Mouse (Mus musculus) myocyte (in vitro differentiated cells): ENCODE data around the gene Cym.

ENCODE experiments used
- POLR2A ChIP-seq: IDR thresholded peaks from one replicate; pipeline ENCODE4 v1.6.1; 2011; ENCODE audit warnings: low read depth, mild to moderate bottlenecking, control low read depth, moderate library complexity; ENCODE audit not compliant: insufficient read length
- USF1 ChIP-seq: IDR thresholded peaks from one replicate; pipeline ENCODE4 v1.6.1; 2011; ENCODE audit warnings: low read depth, mild to moderate bottlenecking, control low read depth, moderate library complexity

DNA sequence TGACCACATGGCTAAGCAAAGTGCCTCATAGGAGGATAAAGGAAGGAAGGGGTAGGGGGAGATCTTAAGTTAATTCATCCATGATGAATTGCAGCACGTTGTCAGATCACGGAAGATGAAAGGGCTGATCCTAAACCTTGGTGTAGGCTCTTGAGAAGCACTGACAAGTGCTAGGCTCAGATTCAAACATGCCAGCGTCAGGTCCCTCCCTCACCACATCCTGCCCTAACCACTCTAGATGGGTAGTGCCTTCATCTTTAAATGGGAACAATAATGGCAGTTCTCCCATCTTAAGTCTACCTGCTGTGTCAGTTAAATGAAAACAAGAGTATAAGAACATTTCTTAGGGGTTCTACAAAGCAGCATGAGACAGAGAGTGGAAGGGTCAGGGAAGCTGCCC, 35.9 kb downstream of the Cym start:
- TF ChIP-seq POLR2A (no peak), USF1 (no peak)
